Mouse (Mus musculus) adrenal gland, adult 18-20 months (tissue): Measurements from ENCODE around the gene Gm17720. TPM values are rescaled to one million over a fixed set of nuclear protein-coding genes. Genes with fewer than 3 reads are reported as not detected.
"Not testable (repeated sequence)": the region's sequence is repeated elsewhere in the genome, so short reads cannot be mapped to it uniquely, and the experiment has no call there.

Experiments
- DNase-seq, 2 experiments: peaks; one replicate each; pipeline ENCODE4 v3.0.0; 2021 to 2022; ENCODE audit warnings: low spot score in 2 of 2
- total RNA-seq, 2 experiments: library from RNA; stranded (reverse); gene quantifications; 1 replicate in 1 of 2; 2 replicates in 1 of 2; pipeline ENCODE4 v1.2.3; 2021

The Gm17720 gene
- total RNA-seq, 2 experiments from 2014 or later = not detected

GRCm38 (mm10) chr8:110040509-110040908 is 62.0 kb downstream of the Gm17720 start:
- no peak for DNase-seq

GRCm38 (mm10) chr8:110039659-110040058 is 62.9 kb downstream of the Gm17720 start, which contains the start of gene Chst4:
Chst4 (minus strand) TSS chr8:110039740.
- DNase-seq = no peak

GRCm38 (mm10) chr8:110039216-110039615 is 63.3 kb downstream of the Gm17720 start:
- DNase-seq = no peak

- DNase-seq = no peak
Measured at GRCm38 (mm10) chr8:110036156-110036555, 66.4 kb downstream of the Gm17720 start.

GRCm38 (mm10) chr8:110034331-110034730 is 68.2 kb downstream of the Gm17720 start:
- DNase-seq = no peak

- DNase-seq = not testable (repeated sequence)
Measured at GRCm38 (mm10) chr8:110033771-110034170, 68.8 kb downstream of the Gm17720 start.

Other genes starting within 250 kb of the Gm17720 start
- gene Phlpp2, start 234.2 kb downstream of the Gm17720 start, total RNA-seq = 1 to 10 TPM; 7.1 to 8.0 TPM
- under 1 TPM; 0.19 to 0.23 TPM for gene Marveld3, start 140.6 kb downstream of the Gm17720 start, total RNA-seq
- gene Tat, start 112.3 kb downstream of the Gm17720 start, total RNA-seq = 1 to 10 TPM in 1 of 2 experiments, under 1 TPM in 1; 0.13 to 1.3 TPM
- gene Chst4, start 63.0 kb downstream of the Gm17720 start, total RNA-seq = 1 to 10 TPM; 1.5 to 2.4 TPM
- gene Zfp612, start 23.0 kb downstream of the Gm17720 start, total RNA-seq = 10 to 100 TPM in 1 of 2 experiments, 1 to 10 TPM in 1; 7.7 to 10.1 TPM
- gene Gm21964, start 1.5 kb downstream of the Gm17720 start, total RNA-seq = not detected
- 1 to 10 TPM in 1 of 2 experiments, under 1 TPM in 1; 0.36 to 1.2 TPM for gene Calb2, start 65.5 kb upstream of the Gm17720 start, total RNA-seq
- gene Cmtr2, start 112.9 kb upstream of the Gm17720 start, total RNA-seq = 1 to 10 TPM; 7.3 to 8.0 TPM
- gene Hydin, start 164.2 kb upstream of the Gm17720 start, total RNA-seq = under 1 TPM; 0.03 to 0.17 TPM